Mouse (Mus musculus) lung, embryonic 15.5 days (tissue): ENCODE results near the gene Tbc1d12. TPM values are rescaled to one million over a fixed set of nuclear protein-coding genes. Genes with fewer than 3 reads are reported as not detected.

Experiments used
- ATAC-seq: fragments of 200-750 bp; cut with Nextera tagmentation; 2 replicates; pipeline ENCODE4 v1.8.0; 2017; ENCODE audit warnings: moderate number of reproducible peaks, borderline replicate concordance; ENCODE audit not compliant: low FRiP score, low TSS enrichment; ENCODE audit errors: extremely low read depth
- H3K27ac ChIP-seq: fragments of 300-500 bp; sonication (generic); 2 replicates; pipeline ENCODE4 v1.5.1; 2015; ENCODE audit warnings: moderate library complexity, mild to moderate bottlenecking, inconsistent platforms
- H3K27me3 ChIP-seq: fragments of 300-500 bp; sonication (generic); 2 replicates; pipeline ENCODE4 v1.6.1; 2015; ENCODE audit warnings: inconsistent platforms
- H3K36me3 ChIP-seq: fragments of 300-500 bp; sonication (generic); 2 replicates; pipeline ENCODE4 v1.6.1; 2015; ENCODE audit warnings: inconsistent platforms
- H3K4me1 ChIP-seq: fragments of 300-500 bp; sonication (generic); 2 replicates; pipeline ENCODE4 v1.6.1; 2015; ENCODE audit warnings: inconsistent platforms
- H3K4me2 ChIP-seq: fragments of 300-500 bp; sonication (generic); 2 replicates; pipeline ENCODE4 v1.6.1; 2015; ENCODE audit warnings: inconsistent platforms, mild to moderate bottlenecking, moderate library complexity
- H3K4me3 ChIP-seq: fragments of 300-500 bp; sonication (generic); 2 replicates; pipeline ENCODE4 v1.5.1; 2015; ENCODE audit warnings: mild to moderate bottlenecking, inconsistent platforms
- H3K9ac ChIP-seq: fragments of 300-500 bp; sonication (generic); 2 replicates; pipeline ENCODE4 v1.6.1; 2015; ENCODE audit warnings: inconsistent platforms
- H3K9me3 ChIP-seq: fragments of 300-500 bp; sonication (generic); 2 replicates; pipeline ENCODE4 v1.6.1; 2016; ENCODE audit warnings: inconsistent platforms
- whole genome bisulfite sequencing: fragments of 180-500 bp; shearing (Covaris S2); methylation state at CpG from one replicate; pipeline ENCODE4 v1.1.7; 2015; 5-methylcytosine and 5-hydroxymethylcytosine counted together
- polyA plus RNA-seq: library from polyadenylated mRNA; unstranded; fragments of >200 nt; fragmentation: Nextera tagmentation; extraction: Ambion mirVana; gene quantifications from 2 replicates; pipeline ENCODE4 v1.2.1, GENCODE M21; 2015

The Tbc1d12 gene
- polyA plus RNA-seq: 2.3 and 3.0 TPM in 2 replicates

DNA sequence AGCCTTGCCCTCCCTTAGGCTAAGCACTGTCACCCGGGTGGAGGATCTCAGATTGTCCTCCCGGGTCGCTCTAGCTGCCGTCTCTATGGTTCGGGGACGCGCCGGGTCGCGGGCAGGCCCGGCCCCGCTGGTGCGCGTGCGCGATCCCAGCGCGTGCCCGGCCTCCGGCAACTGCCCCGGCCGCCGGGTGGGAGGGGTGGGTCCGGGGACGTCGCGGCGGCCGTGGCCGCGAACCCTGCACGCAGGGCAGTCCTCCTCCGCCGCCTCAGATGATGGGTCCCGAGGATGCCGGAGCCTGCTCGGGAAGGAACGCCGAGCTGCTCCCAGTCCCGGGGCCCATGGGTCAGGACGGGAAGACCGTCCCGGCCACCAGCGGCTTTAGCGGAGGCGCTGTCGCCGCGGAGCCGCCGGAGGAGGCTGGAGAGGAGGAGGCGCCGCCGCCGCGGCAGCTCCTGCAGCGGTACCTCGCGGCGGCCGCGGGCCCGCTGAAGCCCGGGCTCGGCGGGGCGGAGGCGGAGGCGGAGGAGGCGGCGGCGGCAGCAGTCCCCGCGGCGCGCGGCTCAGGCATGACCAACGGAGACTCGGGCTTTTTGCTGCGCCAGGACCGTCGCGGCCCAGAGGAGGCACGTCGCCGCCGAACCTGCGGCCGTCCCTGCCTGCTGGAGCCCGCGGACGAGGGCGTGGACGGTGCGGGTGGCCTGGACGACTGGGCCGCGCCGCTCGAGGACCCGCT, at the start of gene Tbc1d12:
Gene Tbc1d12 (plus strand): TSS at position 142 of the 733 bp plus-strand sequence.
- H3K9me3 ChIP-seq: no peaks in the 10 kb centered on the region
- peak within 1 kb of the TSS; percentile 89 for H3K9ac ChIP-seq
- 0 out of 2 replicates have a peak, but pooled peaks cover 9% of the 10 kb centered on the region for H3K4me1 ChIP-seq
- no peaks in the 10 kb centered on the region for H3K36me3 ChIP-seq
- peak within 1 kb of the TSS; percentile 84 for H3K4me3 ChIP-seq
- peak within 1 kb of the TSS; percentile 91 for H3K27ac ChIP-seq
- no peaks in the 10 kb centered on the region for H3K27me3 ChIP-seq
- ATAC-seq: peak; percentile 92
- peak within 1 kb of the TSS; percentile 77 for H3K4me2 ChIP-seq
- under 1% methylated on average over 86 of the region's 101 CpGs for WGBS

DNA sequence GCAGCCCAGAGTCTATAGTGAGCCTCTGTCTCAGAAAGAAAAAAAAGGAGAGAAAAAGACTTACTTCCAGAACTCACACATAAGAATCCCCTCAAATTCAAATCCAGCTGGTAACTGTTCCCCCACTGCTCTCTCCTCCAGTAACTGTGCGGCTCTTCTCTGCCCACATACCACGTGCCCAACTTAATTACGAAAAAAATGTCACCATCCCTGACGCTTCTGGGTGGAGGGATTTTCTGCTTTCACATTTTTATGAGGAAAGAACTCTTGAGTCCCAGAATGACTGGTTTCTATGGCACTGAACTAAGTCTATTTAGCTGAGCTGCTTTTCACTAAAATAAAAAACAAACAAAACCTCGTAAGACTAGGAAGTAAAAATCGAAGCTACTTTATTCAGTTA, 48.6 kb upstream of the Tbc1d12 start:
- peaks cover 23% of the 10 kb centered on the region for H3K36me3 ChIP-seq
- no peak overlapping the region for H3K27ac ChIP-seq
- H3K9me3 ChIP-seq: no peaks in the 10 kb centered on the region
- no peak overlapping the region for H3K4me2 ChIP-seq
- WGBS: 88% methylated on average over 6 of the region's 6 CpGs
- H3K9ac ChIP-seq: no peak overlapping the region
- ATAC-seq: no peak
- no peak overlapping the region for H3K4me3 ChIP-seq
- no peaks in the 10 kb centered on the region for H3K4me1 ChIP-seq
- H3K27me3 ChIP-seq: no peaks in the 10 kb centered on the region

GRCm38 (mm10) chr19:38793563-38794045, 42.8 kb upstream of the Tbc1d12 start:
- H3K4me1 ChIP-seq: no peaks in the 10 kb centered on the region
- no peak overlapping the region for H3K4me2 ChIP-seq
- no peaks in the 10 kb centered on the region for H3K27me3 ChIP-seq
- no peak overlapping the region for H3K9ac ChIP-seq
- H3K4me3 ChIP-seq: no peak overlapping the region
- ATAC-seq: no peak
- WGBS: 92% methylated on average over 7 of the region's 7 CpGs
- no peaks in the 10 kb centered on the region for H3K9me3 ChIP-seq
- peaks cover 67% of the 10 kb centered on the region for H3K36me3 ChIP-seq
- no peak overlapping the region for H3K27ac ChIP-seq

DNA sequence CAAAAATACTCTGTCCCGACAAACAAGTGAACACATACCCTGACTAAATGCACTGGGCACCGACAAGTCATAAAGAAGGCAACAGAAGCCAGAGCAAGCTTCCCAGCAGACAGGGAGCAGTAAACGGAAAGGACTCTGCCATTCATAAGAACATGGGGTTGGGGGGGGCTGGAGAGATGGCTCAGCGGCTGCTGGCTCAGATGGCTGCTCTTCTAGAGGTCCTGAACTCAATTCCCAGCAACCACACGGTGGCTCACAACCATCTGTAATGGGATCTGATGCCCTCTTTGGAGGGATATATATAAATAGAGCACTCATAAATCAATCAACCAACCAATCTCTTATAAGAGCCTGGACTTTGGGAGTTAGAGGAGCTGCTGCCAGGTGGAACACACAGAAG, 39.8 kb upstream of the Tbc1d12 start:
- ATAC-seq: no peak
- Histone ChIP-seq H3K36me3 (peaks cover 67% of the 10 kb centered on the region), H3K4me2 (no peak overlapping the region), H3K27me3 (no peaks in the 10 kb centered on the region), H3K9me3 (no peaks in the 10 kb centered on the region), H3K9ac (no peak overlapping the region), H3K27ac (no peak overlapping the region), H3K4me1 (no peaks in the 10 kb centered on the region), H3K4me3 (no peak overlapping the region)
- WGBS: 79% methylated on average over 5 of the region's 5 CpGs

DNA sequence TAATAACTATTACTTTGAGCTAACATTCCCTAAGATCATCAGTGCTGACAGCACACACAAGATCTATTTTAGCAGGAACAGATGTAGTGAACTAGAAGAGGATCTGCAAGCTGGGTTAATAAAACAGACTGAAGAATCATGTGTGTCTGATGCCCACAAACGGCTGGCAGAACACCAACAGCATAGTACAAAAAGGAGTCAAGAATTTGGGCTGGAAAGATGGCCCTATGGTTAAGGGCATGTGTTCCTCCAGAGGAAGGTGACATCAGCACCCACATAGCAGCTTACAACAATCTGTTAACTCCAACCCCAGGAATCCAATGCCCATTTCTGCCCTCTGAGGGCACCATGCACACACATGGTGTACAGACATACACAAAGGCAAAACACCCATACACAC, 38.1 kb upstream of the Tbc1d12 start:
- 88% methylated on average over 1 of the region's 1 CpGs for WGBS
- H3K9ac ChIP-seq: no peak overlapping the region
- H3K4me1 ChIP-seq: no peaks in the 10 kb centered on the region
- H3K9me3 ChIP-seq: no peaks in the 10 kb centered on the region
- H3K4me3 ChIP-seq: no peak overlapping the region
- ATAC-seq: no peak
- H3K4me2 ChIP-seq: no peak overlapping the region
- H3K27ac ChIP-seq: no peak overlapping the region
- peaks cover 73% of the 10 kb centered on the region for H3K36me3 ChIP-seq
- no peaks in the 10 kb centered on the region for H3K27me3 ChIP-seq

DNA sequence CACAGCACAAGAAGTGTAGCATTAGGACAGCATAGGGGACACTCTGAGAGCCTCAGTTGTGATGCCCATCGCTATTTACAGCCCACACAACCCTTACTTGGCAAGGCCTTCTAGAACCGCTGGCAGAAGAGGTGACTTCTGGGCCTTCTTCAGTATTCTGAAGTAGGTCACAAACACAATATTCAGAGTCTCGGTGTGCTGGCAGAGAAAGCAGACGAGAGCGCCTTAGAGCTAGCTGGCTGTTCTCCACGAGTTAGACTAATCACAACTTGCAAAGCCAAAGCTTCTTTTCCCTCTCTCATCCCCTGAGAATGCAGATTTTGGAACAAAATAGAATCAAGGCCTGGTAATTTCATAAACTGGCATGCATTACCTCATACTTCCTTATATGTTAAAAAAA, 37.6 kb upstream of the Tbc1d12 start:
- Histone ChIP-seq H3K4me3 (no peak overlapping the region), H3K9ac (no peak overlapping the region), H3K36me3 (peaks cover 73% of the 10 kb centered on the region), H3K4me1 (no peaks in the 10 kb centered on the region), H3K9me3 (no peaks in the 10 kb centered on the region), H3K27me3 (no peaks in the 10 kb centered on the region), H3K27ac (no peak overlapping the region), H3K4me2 (no peak overlapping the region)
- ATAC-seq: no peak
- 88% methylated on average over 6 of the region's 6 CpGs for WGBS

- H3K27me3 ChIP-seq: no peaks in the 10 kb centered on the region
- H3K27ac ChIP-seq: no peak overlapping the region
- peak overlapping the region; percentile 59 for H3K9ac ChIP-seq
- 24% methylated on average over 8 of the region's 8 CpGs for WGBS
- H3K4me3 ChIP-seq: peak overlapping the region; percentile 85
- peaks cover 9% of the 10 kb centered on the region for H3K4me1 ChIP-seq
- H3K4me2 ChIP-seq: peak overlapping the region; percentile 68
- no peak for ATAC-seq
- peaks cover 17% of the 10 kb centered on the region for H3K36me3 ChIP-seq
- no peaks in the 10 kb centered on the region for H3K9me3 ChIP-seq
Measured at GRCm38 (mm10) chr19:38818191-38818590, 18.2 kb upstream of the Tbc1d12 start.

GRCm38 (mm10) chr19:38818766-38819426, 17.5 kb upstream of the Tbc1d12 start, which contains the start of gene Noc3l:
Gene Noc3l (minus strand): TSS chr19:38819237.
- Histone ChIP-seq H3K27me3 (no peaks in the 10 kb centered on the region), H3K36me3 (peaks cover 15% of the 10 kb centered on the region), H3K9me3 (no peaks in the 10 kb centered on the region), H3K4me1 (peaks cover 9% of the 10 kb centered on the region), H3K27ac (no peak within 1 kb of the TSS), H3K4me3 (peak within 1 kb of the TSS; percentile 85), H3K9ac (peak within 1 kb of the TSS; percentile 59), H3K4me2 (peak within 1 kb of the TSS; percentile 68)
- peak; percentile 95 for ATAC-seq
- 1% methylated on average over 38 of the region's 38 CpGs for WGBS

DNA sequence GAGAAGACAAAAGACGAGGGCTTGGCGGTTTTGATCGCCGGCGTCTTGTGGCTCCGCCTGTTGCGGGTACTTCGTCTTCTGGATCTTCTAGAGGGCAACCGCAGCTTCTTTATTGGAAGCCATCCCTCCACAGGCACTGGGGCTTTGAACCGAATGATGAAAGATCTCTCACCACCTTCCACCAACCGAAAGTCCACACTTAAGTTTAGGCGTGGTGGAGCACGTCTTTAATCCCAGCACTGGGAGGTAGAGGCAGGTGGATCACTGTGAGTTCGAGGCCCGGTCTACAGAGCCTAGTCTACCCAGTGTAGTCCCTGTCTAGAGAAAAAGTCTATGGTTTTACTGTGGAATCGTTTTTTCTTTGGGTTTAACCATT, 17.0 kb upstream of the Tbc1d12 start:
- Histone ChIP-seq H3K27me3 (no peaks in the 10 kb centered on the region), H3K27ac (no peak overlapping the region), H3K9me3 (no peaks in the 10 kb centered on the region), H3K4me1 (peaks cover 9% of the 10 kb centered on the region), H3K36me3 (peaks cover 9% of the 10 kb centered on the region), H3K4me2 (peak overlapping the region; percentile 68), H3K9ac (peak overlapping the region; percentile 59), H3K4me3 (peak overlapping the region; percentile 85)
- peak; percentile 61; the same call in 1 of the 2 replicates for ATAC-seq
- 11% methylated on average over 16 of the region's 16 CpGs for WGBS

GRCm38 (mm10) chr19:38820186-38820804, 16.1 kb upstream of the Tbc1d12 start:
- Histone ChIP-seq H3K4me1 (peaks cover 9% of the 10 kb centered on the region), H3K27me3 (no peaks in the 10 kb centered on the region), H3K9me3 (no peaks in the 10 kb centered on the region), H3K36me3 (0 out of 2 replicates have a peak, but pooled peaks cover under 1% of the 10 kb centered on the region), H3K9ac (no peak overlapping the region), H3K4me2 (no peak overlapping the region), H3K4me3 (no peak overlapping the region), H3K27ac (no peak overlapping the region)
- no peak for ATAC-seq
- WGBS: 77% methylated on average over 4 of the region's 4 CpGs

DNA sequence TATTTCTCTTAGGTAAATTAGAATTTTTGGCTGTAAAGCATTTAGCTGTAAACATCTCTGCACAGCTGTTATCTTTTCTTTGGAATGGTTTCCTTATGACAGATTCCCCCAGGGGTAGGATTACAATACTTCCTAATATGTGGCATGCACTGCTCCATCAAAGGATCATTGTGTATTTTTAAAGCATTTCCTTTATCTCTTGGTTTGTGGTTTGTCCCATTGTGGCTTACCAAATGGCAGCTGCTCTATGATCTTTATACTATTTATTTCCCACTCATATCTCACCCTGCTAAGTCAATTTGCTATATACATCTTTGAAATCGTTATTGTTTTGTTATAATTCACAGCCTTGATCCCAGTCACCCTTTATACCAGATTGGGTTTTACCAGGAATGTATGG, 3.2 kb upstream of the Tbc1d12 start:
- 30% methylated on average over 1 of the region's 1 CpGs for WGBS
- Histone ChIP-seq H3K4me3 (no peak overlapping the region), H3K27ac (no peak overlapping the region), H3K9ac (no peak overlapping the region), H3K9me3 (no peaks in the 10 kb centered on the region), H3K4me1 (0 out of 2 replicates have a peak, but pooled peaks cover 6% of the 10 kb centered on the region), H3K4me2 (no peak overlapping the region), H3K27me3 (no peaks in the 10 kb centered on the region), H3K36me3 (no peaks in the 10 kb centered on the region)
- ATAC-seq: no peak

DNA sequence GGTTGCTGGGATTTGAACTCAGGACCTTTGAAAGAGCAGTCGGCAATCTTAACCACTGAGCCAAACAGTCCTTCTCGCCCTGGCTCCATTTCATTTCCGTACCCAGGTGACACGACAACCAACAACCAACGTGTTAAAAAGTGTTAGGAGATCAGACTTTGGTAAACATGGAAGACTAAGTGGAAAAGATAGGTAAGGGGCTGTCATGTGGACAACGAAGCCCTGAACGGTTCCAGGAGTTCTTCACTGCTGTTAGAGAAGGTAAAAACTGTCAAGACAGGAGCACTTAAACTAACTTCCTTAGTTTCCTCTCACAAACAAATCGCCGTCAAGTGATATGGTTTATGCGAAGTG, 318 bp upstream of the Tbc1d12 start:
- 22% methylated on average over 10 of the region's 10 CpGs for WGBS
- ATAC-seq: no peak
- Histone ChIP-seq H3K4me2 (peak overlapping the region; percentile 77), H3K9me3 (no peaks in the 10 kb centered on the region), H3K9ac (peak overlapping the region; percentile 89), H3K27me3 (no peaks in the 10 kb centered on the region), H3K36me3 (no peaks in the 10 kb centered on the region), H3K4me3 (peak overlapping the region; percentile 84), H3K4me1 (0 out of 2 replicates have a peak, but pooled peaks cover 9% of the 10 kb centered on the region), H3K27ac (peak overlapping the region; percentile 91)
